Mouse (Mus musculus) erythroid progenitor cell, adult 5-6 weeks (primary cell): ENCODE results near the gene Gm26897. TPM values are rescaled to one million over a fixed set of nuclear protein-coding genes. Genes with fewer than 3 reads are reported as not detected.

Experiments
- ATAC-seq: replicated peaks from 2 replicates; pipeline ENCODE4 v1.8.0; 2016; ENCODE audit warnings: moderate number of reproducible peaks, mild to moderate bottlenecking, moderate TSS enrichment, inconsistent platforms; ENCODE audit not compliant: poor library complexity, low FRiP score, severe bottlenecking
- total RNA-seq, 2 experiments: library from RNA; stranded (forward) in 1 of 2; stranded (reverse) in 1 of 2; fragments of 150-400 nt in 1 of 2; fragments of 186-747, 209-891 nt in 1 of 2; gene quantifications; 2 replicates each; pipeline versions ENCODE4 v1.2.3 to v1.2.4; 2015 to 2017; ENCODE audit warnings: low replicate concordance in 2 of 2

The Gm26897 gene
- total RNA-seq, 2 experiments from 2014 or later = not detected

GRCm38 (mm10) chr5:111742290-111742898, 8.7 kb downstream of the Gm26897 start:
- ATAC-seq = no peak

DNA sequence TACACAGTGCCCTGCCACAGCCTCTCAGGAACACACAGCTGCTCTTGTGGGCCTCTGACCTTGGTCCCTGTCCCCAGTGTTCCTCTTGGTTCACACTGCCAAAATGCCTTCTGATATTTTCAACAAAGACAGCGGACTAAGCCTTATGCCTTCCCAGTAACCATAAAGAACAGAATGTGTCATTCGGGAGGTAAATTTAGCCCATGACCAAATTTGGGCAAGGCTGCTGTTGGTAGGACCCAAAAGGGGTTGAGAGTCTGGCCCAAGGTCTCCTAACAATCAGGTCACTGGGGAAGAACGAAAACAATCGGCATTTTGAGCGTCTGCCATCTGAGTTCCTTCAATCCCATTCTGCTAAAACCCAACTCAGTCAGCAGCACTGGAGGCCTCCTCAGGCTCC, 15.9 kb downstream of the Gm26897 start:
- ATAC-seq = no peak

DNA sequence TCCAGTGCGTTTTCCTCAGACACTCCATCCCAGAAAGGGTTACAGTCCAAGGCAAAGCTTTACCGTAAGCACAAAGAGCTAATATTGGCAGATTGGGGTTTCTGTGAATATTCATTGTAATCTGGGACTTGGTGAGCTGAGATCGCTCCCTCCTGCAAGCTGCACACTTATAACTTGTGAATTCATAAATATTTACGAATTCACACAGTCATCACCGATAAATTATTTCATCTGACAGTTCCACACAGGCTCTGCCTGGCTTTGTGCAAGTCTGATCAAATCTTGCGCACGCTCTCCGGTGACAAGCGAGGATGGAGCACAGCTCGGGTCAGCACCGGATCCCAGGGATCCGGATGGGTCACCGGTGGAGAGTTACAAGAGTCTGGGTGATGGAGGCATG, 16.4 kb downstream of the Gm26897 start:
- no peak for ATAC-seq

DNA sequence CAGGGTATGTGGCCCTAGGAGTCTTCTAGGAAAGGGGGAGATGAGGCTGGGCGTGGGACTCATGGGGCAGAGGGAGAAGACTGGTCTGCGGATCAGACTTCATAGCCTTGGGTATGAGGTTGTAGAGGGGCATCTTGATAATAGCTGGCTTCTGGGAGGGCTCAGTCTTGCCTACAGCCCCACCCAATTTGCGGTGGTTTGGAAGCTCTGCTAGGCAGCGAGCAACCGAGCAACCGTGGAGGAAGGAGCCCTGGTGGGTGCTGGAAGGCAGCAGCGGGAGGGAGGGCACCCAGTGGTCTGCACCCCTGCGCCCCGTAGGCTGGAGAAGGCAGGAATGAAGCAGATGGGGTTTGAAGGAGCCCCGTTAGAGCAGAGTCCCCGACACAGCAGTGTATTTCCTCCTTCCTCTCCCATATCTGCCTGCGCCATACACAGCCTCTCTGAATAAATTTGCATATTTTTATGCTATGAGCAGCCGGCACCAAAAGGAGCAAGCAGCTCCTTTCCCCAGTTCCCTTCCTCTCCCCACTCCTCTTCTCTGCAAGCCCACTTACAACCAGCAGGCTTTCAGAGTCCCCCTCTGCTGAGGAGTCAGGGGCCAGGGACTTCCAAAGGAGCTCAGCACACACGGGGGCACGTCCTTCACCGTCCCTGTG, 20.9 kb downstream of the Gm26897 start:
- ATAC-seq = no peak

- no peak for ATAC-seq
Measured at GRCm38 (mm10) chr5:111755330-111755729, 21.6 kb downstream of the Gm26897 start.

- no peak for ATAC-seq
Measured at GRCm38 (mm10) chr5:111760721-111761480, 27.2 kb downstream of the Gm26897 start.

DNA sequence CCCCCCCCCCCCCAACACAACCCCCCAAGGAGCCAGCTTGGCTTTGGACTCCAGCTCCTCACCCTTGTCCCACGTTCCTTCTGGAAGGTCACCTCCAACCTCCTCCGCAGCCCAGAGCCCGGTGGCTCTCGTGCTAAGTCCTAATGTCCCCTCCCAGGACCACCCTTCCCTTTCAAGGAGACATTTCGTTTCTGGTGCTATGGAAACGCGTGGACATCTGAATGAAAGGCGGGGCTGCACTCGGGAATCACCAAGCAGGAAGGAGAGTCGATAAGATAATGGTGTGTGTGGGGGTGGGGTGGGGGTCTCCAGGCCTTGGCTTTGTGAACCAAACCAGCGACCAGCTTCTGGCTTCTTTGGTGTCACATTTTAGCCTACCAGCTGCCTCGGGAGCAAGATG, 27.9 kb downstream of the Gm26897 start:
- no peak for ATAC-seq

DNA sequence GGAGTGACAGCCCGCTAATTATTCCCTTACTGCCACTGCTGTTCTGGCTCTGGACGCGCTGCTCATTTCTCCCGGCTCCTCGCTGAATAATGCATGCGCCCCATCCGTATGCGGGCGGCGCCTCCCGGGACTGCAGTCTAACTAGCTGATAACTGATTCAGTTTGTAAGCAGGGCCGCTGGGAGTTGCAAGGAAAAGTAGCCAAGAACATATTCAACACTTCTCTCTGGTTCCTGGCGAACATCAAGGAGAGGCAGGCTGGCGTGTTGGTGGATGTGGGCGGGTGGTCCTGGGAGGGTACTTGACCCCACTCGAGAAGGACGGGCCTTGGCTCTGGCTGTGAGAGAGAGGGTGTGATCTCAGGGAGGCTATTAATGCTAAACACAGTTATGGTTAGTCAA, 28.4 kb downstream of the Gm26897 start:
- no peak for ATAC-seq

GRCm38 (mm10) chr5:111765671-111766290, 32.1 kb downstream of the Gm26897 start:
- ATAC-seq = no peak

GRCm38 (mm10) chr5:111766696-111767095, 33.0 kb downstream of the Gm26897 start:
- ATAC-seq = no peak

DNA sequence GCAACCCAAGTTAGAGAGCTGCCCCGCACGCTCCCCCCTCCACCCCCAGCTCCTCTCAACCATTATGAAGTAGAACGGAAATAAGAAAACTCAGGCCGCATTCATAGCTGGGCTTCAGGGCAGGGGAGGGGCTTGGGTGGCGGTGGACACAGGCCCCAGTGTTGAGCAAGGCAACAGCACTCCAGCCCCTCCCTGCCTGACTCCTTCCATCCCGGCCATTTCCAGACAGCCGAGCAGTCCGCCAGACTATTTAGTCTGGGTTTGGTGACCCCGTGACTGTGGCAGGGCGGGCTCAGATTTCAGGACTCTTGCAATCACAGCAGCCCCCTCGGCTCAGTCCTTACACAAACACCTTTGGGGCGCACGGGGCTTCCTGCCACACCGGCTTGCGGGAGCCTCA, 36.5 kb downstream of the Gm26897 start:
- no peak for ATAC-seq

DNA sequence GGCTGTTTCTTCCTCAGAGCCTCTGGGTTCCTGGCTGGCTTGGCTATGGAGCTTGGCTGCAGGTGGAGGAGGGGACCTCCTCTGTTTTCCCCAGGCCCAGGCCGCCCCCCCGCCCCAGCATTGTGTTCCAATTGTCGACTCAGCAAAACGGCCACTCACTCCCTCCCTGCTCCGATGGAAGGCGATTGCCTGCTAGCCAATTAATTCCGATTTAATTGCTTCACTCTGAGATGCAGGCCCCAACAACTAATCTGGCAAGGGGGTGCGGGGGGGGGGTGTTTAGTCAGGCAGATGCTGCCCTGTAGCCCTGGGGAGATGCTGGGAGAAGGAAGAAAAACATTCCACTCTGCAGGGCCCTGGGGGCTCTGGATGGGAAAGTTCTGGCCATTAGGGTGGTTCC, 38.4 kb downstream of the Gm26897 start:
- no peak for ATAC-seq

GRCm38 (mm10) chr5:111772591-111773406, 39.1 kb downstream of the Gm26897 start:
- no peak for ATAC-seq

DNA sequence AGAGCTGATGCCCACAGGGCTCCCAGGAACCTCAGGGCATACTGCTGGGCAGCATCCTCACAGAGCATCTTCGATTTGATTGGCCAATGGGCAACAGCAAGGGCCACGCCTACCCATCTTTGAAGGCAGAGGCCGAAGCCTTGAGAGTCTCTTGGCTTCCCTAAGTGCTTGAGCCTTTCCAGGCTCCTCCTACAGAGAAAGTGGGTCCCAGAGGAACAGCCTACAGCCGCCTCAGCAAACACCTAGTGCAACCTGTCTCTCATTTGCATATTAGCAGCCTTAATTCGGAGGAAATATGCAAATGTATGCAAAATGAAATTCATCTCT, 39.6 kb downstream of the Gm26897 start:
- ATAC-seq = no peak

GRCm38 (mm10) chr5:111776246-111776645, 42.5 kb downstream of the Gm26897 start:
- ATAC-seq = no peak

GRCm38 (mm10) chr5:111778093-111778492, 44.4 kb downstream of the Gm26897 start:
- ATAC-seq = no peak

GRCm38 (mm10) chr5:111779776-111780485, 46.2 kb downstream of the Gm26897 start:
- ATAC-seq = no peak
